15 mouse cellular contexts compared by ENCODE assay signal in genomic region chr3:49200596-49200995, GRCm38 (mm10).
"Had no signal": no experiment of that assay in that cellular context is flagged by ENCODE, and none has a peak within 500 bp of the region (broad histone marks: within the 10 kb centered on the region; RNA-seq: fewer than 3 reads in every experiment).

No protein-coding gene starts in this region.

- H3K27ac ChIP-seq: kidney, postnatal 0 days; layer of hippocampus, adult 2 months; liver, embryonic 13.5 days; midbrain, embryonic 10.5 days; midbrain, embryonic 13.5 days; neural tube, embryonic 13.5 days had no signal

- H3K27me3 ChIP-seq: liver, embryonic 13.5 days; megakaryocyte, embryonic 14.5 days; midbrain, embryonic 13.5 days; neural tube, embryonic 13.5 days had no signal

- DNase-seq: kidney, postnatal 25 days; layer of hippocampus, adult 9-11 months; liver, embryonic 13.5 days; lung, adult 2 months; thymus, adult 18-20 months; thymus, postnatal 36 days had no signal

- H3K36me3 ChIP-seq: liver, embryonic 13.5 days; midbrain, embryonic 10.5 days; midbrain, embryonic 13.5 days; neural tube, embryonic 13.5 days had no signal

- H3K4me1 ChIP-seq: liver, embryonic 13.5 days; megakaryocyte, embryonic 14.5 days; midbrain, embryonic 10.5 days; midbrain, embryonic 13.5 days; neural tube, embryonic 13.5 days had no signal

- H3K4me3 ChIP-seq: layer of hippocampus, adult 2 months; liver, embryonic 13.5 days; megakaryocyte, embryonic 14.5 days; midbrain, embryonic 10.5 days; midbrain, embryonic 13.5 days; myocyte; neural tube, embryonic 13.5 days had no signal

- ATAC-seq: lung, postnatal 0 days; midbrain, embryonic 13.5 days; midbrain, embryonic 16.5 days had no signal

- H3K9me3 ChIP-seq: liver, embryonic 13.5 days; megakaryocyte, embryonic 14.5 days; midbrain, embryonic 10.5 days; midbrain, embryonic 13.5 days; neural tube, embryonic 13.5 days had no signal
